Mouse (Mus musculus) lung, embryonic 16.5 days (tissue): ENCODE measurements at regions not wholly inside any gene's neighbourhood (a gene's known extent, or its start where the extent isn't known, plus 50 kb on each side); places are given as distances from the start of the nearest gene placed in this dataset.
A peak's percentile ranks its signal among the peaks of the same experiment; 100 is the strongest.

Experiments
- ATAC-seq: fragments of 200-750 bp; cut with Nextera tagmentation; 2 replicates; pipeline ENCODE4 v1.8.0; 2017; ENCODE audit warnings: low read depth, mild to moderate bottlenecking, moderate library complexity
- H3K27ac ChIP-seq: fragments of 300-500 bp; sonication (generic); 2 replicates; pipeline ENCODE4 v1.5.1; 2014; ENCODE audit warnings: mild to moderate bottlenecking, control low read depth, low read length
- H3K27me3 ChIP-seq: fragments of 300-500 bp; sonication (generic); 2 replicates; pipeline ENCODE4 v1.6.1; 2014; ENCODE audit warnings: low read depth, low read length, mixed read lengths; ENCODE audit not compliant: control insufficient read depth, insufficient read depth
- H3K36me3 ChIP-seq: fragments of 300-500 bp; sonication (generic); 2 replicates; pipeline ENCODE4 v1.6.1; 2014; ENCODE audit warnings: low read length; ENCODE audit not compliant: control insufficient read depth, insufficient read depth
- H3K4me1 ChIP-seq: fragments of 300-500 bp; sonication (generic); replicated peaks from 2 replicates; pipeline ENCODE4 v1.6.1; 2014; ENCODE audit warnings: low read length, mixed read lengths; ENCODE audit not compliant: control insufficient read depth, insufficient read depth
- H3K4me2 ChIP-seq: fragments of 300-500 bp; sonication (generic); 2 replicates; pipeline ENCODE4 v1.6.1; 2014; ENCODE audit warnings: low read depth, low read length, control low read depth
- H3K4me3 ChIP-seq: fragments of 300-500 bp; sonication (generic); 2 replicates; pipeline ENCODE4 v1.5.1; 2014; ENCODE audit warnings: mild to moderate bottlenecking, low read length, control low read depth
- H3K9ac ChIP-seq: fragments of 300-500 bp; sonication (generic); 2 replicates; pipeline ENCODE4 v1.6.1; 2014; ENCODE audit warnings: low read length, control low read depth
- H3K9me3 ChIP-seq: fragments of 300-500 bp; sonication (generic); 2 replicates; pipeline ENCODE4 v1.6.1; 2016; ENCODE audit warnings: low read length; ENCODE audit not compliant: control insufficient read depth
- WGBS: fragments of 180-500 bp; shearing (Covaris S2); extraction: QIAGEN DNeasy Blood & Tissue Kit; methylation state at CpG from one replicate; pipeline ENCODE4 v1.1.7; 2014; 5-methylcytosine and 5-hydroxymethylcytosine counted together

DNA sequence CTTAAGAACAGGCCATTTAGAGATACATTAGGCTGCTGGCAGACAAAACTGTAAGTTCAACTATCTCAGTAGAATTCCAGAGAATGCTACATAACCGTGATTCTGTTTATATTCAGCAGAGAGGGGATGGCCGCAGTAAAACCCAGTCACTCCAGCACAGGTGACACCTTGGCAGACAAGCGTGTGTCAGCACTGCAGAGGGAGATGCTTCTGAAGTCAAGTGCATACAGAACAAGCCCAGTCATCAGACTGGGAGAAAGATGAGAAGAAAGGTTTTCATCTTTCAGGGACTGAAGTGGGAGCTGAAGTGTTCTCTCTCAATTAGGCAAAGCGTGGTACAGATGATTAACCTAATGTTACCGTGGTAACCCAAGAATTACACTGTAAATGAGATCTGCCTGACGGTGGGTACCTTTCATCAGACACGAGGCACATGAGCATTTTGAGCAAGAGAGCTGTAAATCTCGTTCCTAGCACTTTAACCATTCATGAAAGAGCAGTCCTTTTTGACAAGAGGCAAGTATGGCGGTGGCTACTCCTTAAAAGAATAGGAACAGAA, 130.3 kb downstream of the Barhl2 start:
- 41% methylated on average over 9 of the region's 9 CpGs for WGBS
- Histone ChIP-seq H3K27me3 (no peaks in the 10 kb centered on the region), H3K4me3 (no peak overlapping the region), H3K9me3 (no peaks in the 10 kb centered on the region), H3K4me1 (no peaks in the 10 kb centered on the region), H3K4me2 (no peak overlapping the region), H3K9ac (no peak overlapping the region), H3K27ac (no peak overlapping the region), H3K36me3 (no peaks in the 10 kb centered on the region)
- no peak for ATAC-seq

DNA sequence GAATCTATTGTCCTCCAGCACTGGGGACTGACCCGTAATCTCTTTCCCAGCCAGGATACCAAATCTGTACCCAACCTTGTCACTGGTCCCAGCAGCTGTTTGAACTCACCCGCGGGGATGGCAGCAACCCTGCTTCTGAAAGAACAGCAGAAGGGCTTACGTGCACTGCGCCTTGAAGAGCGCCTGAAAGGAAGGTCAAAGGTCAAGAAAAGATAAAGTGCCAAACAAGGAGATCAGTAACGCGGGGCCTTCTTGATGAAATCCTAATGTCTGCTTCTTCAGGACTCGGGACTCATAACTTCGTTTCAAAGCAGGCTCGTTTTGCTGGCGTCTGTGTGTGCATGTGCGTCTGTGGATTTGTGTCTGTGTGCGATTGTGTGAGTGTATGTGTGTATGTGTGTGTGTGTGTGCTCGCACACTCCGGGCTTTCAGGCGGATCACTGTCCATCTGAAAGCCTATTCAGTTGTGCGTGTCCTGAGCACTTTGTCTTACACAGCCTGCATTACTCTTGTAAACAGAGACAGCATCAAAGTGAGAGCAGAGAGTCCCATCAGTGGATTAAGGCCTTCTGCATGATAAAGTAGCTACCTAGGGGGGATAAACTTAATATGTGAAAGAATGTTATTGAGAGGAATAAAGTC, 135.3 kb downstream of the Barhl2 start:
- no peaks in the 10 kb centered on the region for H3K9me3 ChIP-seq
- H3K9ac ChIP-seq, result no peak overlapping the region
- H3K27me3 ChIP-seq, result no peaks in the 10 kb centered on the region
- ATAC-seq, result no peak
- WGBS, result 24% methylated on average over 18 of the region's 18 CpGs
- no peaks in the 10 kb centered on the region for H3K4me1 ChIP-seq
- no peaks in the 10 kb centered on the region for H3K36me3 ChIP-seq
- H3K27ac ChIP-seq, result no peak overlapping the region
- no peak overlapping the region for H3K4me2 ChIP-seq
- H3K4me3 ChIP-seq, result no peak overlapping the region

DNA sequence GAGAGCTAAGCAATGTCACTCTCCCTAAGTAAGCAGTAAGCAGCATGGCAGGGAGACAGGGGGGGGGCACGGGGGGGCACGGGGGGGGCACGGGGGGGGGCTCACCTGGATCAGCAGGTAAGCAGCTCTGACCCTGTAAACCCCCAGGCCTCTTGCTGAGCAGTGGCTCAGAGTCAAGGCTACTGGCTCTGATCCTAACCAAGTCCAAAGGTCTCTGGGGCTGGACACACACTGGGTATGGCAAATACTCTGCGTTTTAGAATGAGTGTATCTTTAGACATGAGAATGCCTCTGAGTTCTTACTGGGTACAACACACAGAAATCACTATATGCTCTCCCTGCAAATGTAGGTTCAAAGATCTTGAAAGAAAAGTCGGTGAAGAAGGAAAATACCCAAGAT, 136.5 kb downstream of the Barhl2 start:
- no peaks in the 10 kb centered on the region for H3K27me3 ChIP-seq
- no peak for ATAC-seq
- H3K9ac ChIP-seq, result no peak overlapping the region
- H3K9me3 ChIP-seq, result no peaks in the 10 kb centered on the region
- no peak overlapping the region for H3K4me3 ChIP-seq
- H3K4me2 ChIP-seq, result no peak overlapping the region
- H3K27ac ChIP-seq, result no peak overlapping the region
- WGBS, result 34% methylated on average over 4 of the region's 5 CpGs
- H3K36me3 ChIP-seq, result no peaks in the 10 kb centered on the region
- no peaks in the 10 kb centered on the region for H3K4me1 ChIP-seq

DNA sequence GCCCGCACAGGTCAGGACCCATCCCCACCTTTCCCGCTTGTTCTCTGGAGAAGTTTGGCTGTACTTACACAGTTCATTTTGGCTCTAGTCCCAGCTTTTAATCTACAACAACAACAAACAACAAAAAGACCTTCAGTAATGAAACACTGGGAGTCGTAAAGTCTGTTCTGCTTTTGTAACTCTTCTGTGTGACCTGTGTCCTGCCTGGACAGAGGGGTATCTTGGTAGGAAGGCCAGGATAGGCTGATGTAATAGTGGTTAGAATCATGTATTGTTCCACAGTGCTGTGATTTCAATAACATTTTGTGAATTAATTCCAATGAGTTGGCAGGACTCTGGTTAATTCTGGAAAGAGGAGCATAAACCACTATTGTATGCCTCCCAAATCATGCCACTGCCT, 136.9 kb downstream of the Barhl2 start:
- H3K36me3 ChIP-seq, result no peaks in the 10 kb centered on the region
- 58% methylated on average over 3 of the region's 3 CpGs for WGBS
- no peaks in the 10 kb centered on the region for H3K4me1 ChIP-seq
- no peaks in the 10 kb centered on the region for H3K9me3 ChIP-seq
- H3K9ac ChIP-seq, result no peak overlapping the region
- H3K4me3 ChIP-seq, result no peak overlapping the region
- ATAC-seq, result no peak
- no peak overlapping the region for H3K4me2 ChIP-seq
- no peaks in the 10 kb centered on the region for H3K27me3 ChIP-seq
- H3K27ac ChIP-seq, result no peak overlapping the region

DNA sequence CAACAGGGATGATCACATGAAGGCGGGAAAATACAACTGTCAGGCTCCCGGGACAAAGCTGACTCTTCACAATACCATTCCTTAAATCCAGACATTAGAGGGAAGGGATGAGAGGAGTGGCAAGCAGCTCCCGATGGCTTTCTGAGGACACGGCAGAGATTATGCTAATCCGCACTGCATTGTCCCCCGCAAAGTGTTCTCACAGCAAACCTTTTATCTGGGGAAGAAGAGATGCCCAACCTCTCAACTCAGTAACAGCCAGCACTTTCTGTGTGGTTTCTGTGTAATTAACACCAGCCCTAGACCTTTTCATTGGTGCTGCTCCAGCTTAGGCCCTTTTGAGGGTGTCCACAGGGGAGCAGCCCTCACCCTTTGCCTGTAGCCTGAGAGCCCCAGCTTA, 137.9 kb downstream of the Barhl2 start:
- WGBS, result 40% methylated on average over 6 of the region's 6 CpGs
- no peaks in the 10 kb centered on the region for H3K4me1 ChIP-seq

DNA sequence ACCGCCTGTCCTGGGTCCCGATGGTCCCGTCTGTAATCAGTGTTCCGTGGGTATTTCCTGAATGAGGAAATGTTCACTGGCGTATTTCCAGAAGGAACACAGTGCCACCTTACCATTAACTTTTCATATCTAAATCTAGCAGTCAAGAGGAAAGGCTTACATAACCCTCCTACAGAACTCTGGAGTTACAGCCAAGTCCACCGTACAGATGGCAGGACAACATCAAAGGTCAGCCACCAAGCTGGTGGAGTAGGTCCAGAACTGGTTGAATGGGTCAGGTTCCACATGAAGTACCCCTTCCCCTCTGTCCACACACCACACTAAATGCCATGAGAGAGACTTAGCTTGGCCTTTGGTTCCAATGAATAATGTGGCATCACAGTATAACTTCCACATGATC, 139.7 kb downstream of the Barhl2 start:
- H3K27ac ChIP-seq, result no peak overlapping the region
- no peaks in the 10 kb centered on the region for H3K9me3 ChIP-seq
- no peak for ATAC-seq
- no peak overlapping the region for H3K9ac ChIP-seq
- H3K27me3 ChIP-seq, result no peaks in the 10 kb centered on the region
- no peak overlapping the region for H3K4me3 ChIP-seq
- H3K4me2 ChIP-seq, result no peak overlapping the region
- H3K36me3 ChIP-seq, result no peaks in the 10 kb centered on the region
- no peaks in the 10 kb centered on the region for H3K4me1 ChIP-seq
- 59% methylated on average over 6 of the region's 6 CpGs for WGBS

More for the DNA sequence above, 137.9 kb downstream of the Barhl2 start:
- no peak overlapping the region for H3K4me2 ChIP-seq
- no peak overlapping the region for H3K4me3 ChIP-seq
- no peak for ATAC-seq
- H3K36me3 ChIP-seq, result no peaks in the 10 kb centered on the region
- no peak overlapping the region for H3K27ac ChIP-seq
- H3K9ac ChIP-seq, result no peak overlapping the region
- no peaks in the 10 kb centered on the region for H3K9me3 ChIP-seq
- H3K27me3 ChIP-seq, result no peaks in the 10 kb centered on the region

DNA sequence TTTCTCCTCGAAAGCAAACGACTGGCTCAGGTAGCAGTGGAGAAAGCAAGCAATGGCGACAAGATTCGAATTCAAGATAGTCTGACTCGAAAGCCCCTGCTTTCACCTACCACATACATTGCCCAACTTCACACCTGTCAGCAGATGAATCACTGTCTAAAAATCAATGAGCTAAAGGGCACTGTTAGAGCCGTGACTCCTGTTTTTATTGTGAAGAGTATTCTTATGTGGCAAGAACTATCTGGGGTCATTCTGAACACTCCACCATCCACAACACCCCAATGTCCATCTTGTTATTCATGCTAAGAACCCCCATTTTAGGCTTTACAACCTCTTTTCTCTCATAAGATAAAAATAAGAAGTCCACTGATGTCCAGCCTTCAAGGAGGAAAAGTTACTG, 144.1 kb downstream of the Barhl2 start:
- Histone ChIP-seq H3K4me3 (no peak overlapping the region), H3K9me3 (no peaks in the 10 kb centered on the region), H3K4me2 (no peak overlapping the region), H3K36me3 (no peaks in the 10 kb centered on the region), H3K27me3 (no peaks in the 10 kb centered on the region), H3K4me1 (no peaks in the 10 kb centered on the region), H3K27ac (no peak overlapping the region), H3K9ac (no peak overlapping the region)
- ATAC-seq, result no peak
- WGBS, result 78% methylated on average over 6 of the region's 6 CpGs

DNA sequence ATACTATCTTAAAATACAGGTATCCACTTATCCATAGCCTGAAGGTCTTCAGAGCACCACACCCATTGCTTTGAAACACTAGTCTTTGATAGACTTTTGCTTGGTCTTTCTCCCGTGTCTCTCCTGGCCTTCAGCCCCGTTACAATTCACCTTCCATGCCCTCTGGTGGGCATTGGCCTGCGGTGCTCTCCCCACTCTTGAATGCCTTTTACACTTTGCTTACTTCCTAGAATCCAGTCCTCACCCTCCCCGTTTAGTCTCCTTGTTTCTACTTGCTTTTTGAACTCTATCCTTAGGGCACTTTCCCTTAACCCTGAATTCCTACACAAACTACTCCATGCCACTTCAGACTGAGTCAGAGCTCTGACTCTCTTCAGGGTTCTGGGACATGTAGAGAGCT, 156.6 kb downstream of the Barhl2 start:
- WGBS, result 42% methylated on average over 4 of the region's 4 CpGs
- H3K4me2 ChIP-seq, result no peak overlapping the region
- H3K4me3 ChIP-seq, result no peak overlapping the region
- H3K36me3 ChIP-seq, result no peaks in the 10 kb centered on the region
- H3K27ac ChIP-seq, result no peak overlapping the region
- H3K9ac ChIP-seq, result no peak overlapping the region
- H3K27me3 ChIP-seq, result no peaks in the 10 kb centered on the region
- no peaks in the 10 kb centered on the region for H3K9me3 ChIP-seq
- H3K4me1 ChIP-seq, result no peaks in the 10 kb centered on the region
- ATAC-seq, result no peak

DNA sequence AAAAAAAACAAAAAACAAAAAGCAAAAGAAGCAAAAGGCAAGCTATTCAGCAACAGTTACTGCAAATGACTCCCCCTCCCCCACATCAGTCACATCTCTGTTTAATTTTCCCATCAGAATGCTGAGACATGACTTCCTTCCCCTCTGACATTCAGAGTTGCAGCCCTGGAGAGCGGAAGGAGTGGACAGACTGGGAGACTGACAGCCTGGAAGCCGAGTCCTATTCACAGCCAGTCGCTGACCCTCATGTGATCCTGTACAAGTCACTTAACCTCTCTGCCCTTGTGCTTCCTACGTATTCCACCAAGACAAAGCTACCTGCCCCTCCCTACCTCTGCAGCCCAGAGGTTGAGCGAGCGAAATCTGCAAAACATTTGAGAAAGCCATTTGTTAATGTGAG, 161.2 kb downstream of the Barhl2 start:
- no peaks in the 10 kb centered on the region for H3K36me3 ChIP-seq
- H3K27ac ChIP-seq, result no peak overlapping the region
- peak; percentile 69; the same call in 1 of the 2 replicates for ATAC-seq
- H3K4me3 ChIP-seq, result no peak overlapping the region
- 25% methylated on average over 6 of the region's 6 CpGs for whole genome bisulfite sequencing
- no peak overlapping the region for H3K9ac ChIP-seq
- H3K4me1 ChIP-seq, result peaks cover 2% of the 10 kb centered on the region; the same call in 1 of the 2 replicates
- H3K4me2 ChIP-seq, result no peak overlapping the region
- no peaks in the 10 kb centered on the region for H3K9me3 ChIP-seq
- no peaks in the 10 kb centered on the region for H3K27me3 ChIP-seq
